Mouse (Mus musculus) heart, adult 8-10 months (tissue): ENCODE results near the gene Cx3cr1. TPM values are rescaled to one million over a fixed set of nuclear protein-coding genes. Genes with fewer than 3 reads are reported as not detected.

Source experiments
- DNase-seq: peaks from one replicate; pipeline ENCODE4 v3.0.0; 2022; ENCODE audit warnings: low spot score
- total RNA-seq, 4 experiments: library from RNA; stranded (reverse); gene quantifications; 2 replicates each; pipeline ENCODE4 v1.2.4; 2022

Cx3cr1 gene
- total RNA-seq, 4 experiments from 2014 or later: 0.89 to 1.3 (median 1.1) TPM

GRCm38 (mm10) chr9:119893881-119894280 lies 175.8 kb downstream of the Cx3cr1 start:
- no peak for DNase-seq

GRCm38 (mm10) chr9:119890692-119891091 lies 179.0 kb downstream of the Cx3cr1 start:
- DNase-seq: peak; percentile 9

- DNase-seq: no peak
These were observed 180.2 kb downstream of the Cx3cr1 start for GRCm38 (mm10) chr9:119889446-119889845.

GRCm38 (mm10) chr9:119888843-119889246 lies 180.8 kb downstream of the Cx3cr1 start:
- no peak for DNase-seq

GRCm38 (mm10) chr9:119887144-119887901 lies 182.4 kb downstream of the Cx3cr1 start:
- no peak for DNase-seq

GRCm38 (mm10) chr9:119854170-119854569 lies 215.5 kb downstream of the Cx3cr1 start:
- no peak for DNase-seq

GRCm38 (mm10) chr9:119853071-119853846 lies 216.4 kb downstream of the Cx3cr1 start:
- no peak for DNase-seq

- DNase-seq: no peak
These were observed 217.2 kb downstream of the Cx3cr1 start for GRCm38 (mm10) chr9:119852347-119853030.

Other genes starting within 250 kb of the Cx3cr1 start
- gene Scn11a, start 244.4 kb downstream of the Cx3cr1 start, total RNA-seq: under 1 TPM in 1 of 4 experiments, not detected in 3; 0.09 TPM
- 10 to 100 TPM; 22.3 to 25.9 (median 23.6) TPM for gene Wdr48, start 175.0 kb downstream of the Cx3cr1 start, total RNA-seq
- 10 to 100 TPM; 35.0 to 41.4 (median 37.9) TPM for gene Gorasp1, start 132.3 kb downstream of the Cx3cr1 start, total RNA-seq
- under 1 TPM in 1 of 4 experiments, not detected in 3; 0.09 TPM for gene Ttc21a, start 132.3 kb downstream of the Cx3cr1 start, total RNA-seq
- 10 to 100 TPM; 10.9 to 32.1 (median 16.1) TPM for gene Csrnp1, start 85.2 kb downstream of the Cx3cr1 start, total RNA-seq
- 100 to 1,000 TPM; 130 to 157 (median 141) TPM for gene Xirp1, start 46.3 kb downstream of the Cx3cr1 start, total RNA-seq
- not detected for gene Ccr8, start 22.2 kb upstream of the Cx3cr1 start, total RNA-seq
- 10 to 100 TPM; 20.0 to 23.2 (median 21.8) TPM for gene Slc25a38, start 40.5 kb upstream of the Cx3cr1 start, total RNA-seq
- 100 to 1,000 TPM; 429 to 518 (median 467) TPM for gene Rpsa, start 57.8 kb upstream of the Cx3cr1 start, total RNA-seq
- gene Mobp, start 79.8 kb upstream of the Cx3cr1 start, total RNA-seq: under 1 TPM in 3 of 4 experiments, not detected in 1; 0.16 to 0.53 (median 0.33) TPM
- gene Myrip, start 231.6 kb upstream of the Cx3cr1 start, total RNA-seq: 1 to 10 TPM; 5.1 to 6.9 (median 6.3) TPM